ENCODE assay signal across 22 mouse cellular contexts in genomic region chr6:31061813-31062212, GRCm38 (mm10).
A peak's percentile ranks its signal among the peaks of the same experiment; 100 is the strongest.
DNase-seq lines count a peak whose midpoint lies in the region; ATAC-seq and TF ChIP-seq lines count a peak whose summit lies in the region.
"Had no signal": no experiment of that assay in that cellular context is flagged by ENCODE, and none has a peak within 500 bp of the region (broad histone marks: within the 10 kb centered on the region; RNA-seq: fewer than 3 reads in every experiment).

No protein-coding gene starts in this region.

- no peak overlapping the region for H3K9ac ChIP-seq in intestine, embryonic 15.5 days
- H3K9ac ChIP-seq in intestine, postnatal 0 days (ENCODE audit: low read depth, low read length) = no peak overlapping the region
- H3K9ac ChIP-seq in stomach, embryonic 16.5 days (ENCODE audit: low read length) = no peak overlapping the region
- H3K9ac ChIP-seq: embryonic facial prominence, embryonic 15.5 days; forebrain, embryonic 15.5 days; hindbrain, embryonic 12.5 days had no signal

- 0 out of 2 replicates have a peak, but pooled peaks have one; percentile 56 for ATAC-seq in intestine, embryonic 15.5 days
- no peak for ATAC-seq in intestine, postnatal 0 days
- ATAC-seq in stomach, embryonic 16.5 days (ENCODE audit: insufficient read depth, low FRiP score) = peak; percentile 77; the same call in 1 of the 2 replicates
- ATAC-seq in frontal cortex, adult (ENCODE audit: low TSS enrichment) = no peak
- ATAC-seq: forebrain, embryonic 15.5 days; hindbrain, embryonic 16.5 days had no signal

- H3K9me3 ChIP-seq in intestine, embryonic 15.5 days = no peaks in the 10 kb centered on the region
- H3K9me3 ChIP-seq in intestine, postnatal 0 days (ENCODE audit: control insufficient read depth) = no peaks in the 10 kb centered on the region
- H3K9me3 ChIP-seq in stomach, embryonic 16.5 days (replicated peaks; ENCODE audit: control insufficient read depth, low read length) = no peaks in the 10 kb centered on the region
- H3K9me3 ChIP-seq: embryonic facial prominence, embryonic 15.5 days; forebrain, embryonic 15.5 days; heart, embryonic 10.5 days; hindbrain, embryonic 12.5 days had no signal

- no peaks in the 10 kb centered on the region for H3K27me3 ChIP-seq in intestine, embryonic 15.5 days (replicated peaks)
- H3K27me3 ChIP-seq in intestine, postnatal 0 days (replicated peaks; ENCODE audit: control insufficient read depth, insufficient read depth, low read length) = no peaks in the 10 kb centered on the region
- no peaks in the 10 kb centered on the region for H3K27me3 ChIP-seq in stomach, embryonic 16.5 days (ENCODE audit: control insufficient read depth, insufficient read depth, low read length)
- H3K27me3 ChIP-seq: CH12.LX; embryonic facial prominence, embryonic 15.5 days; forebrain, embryonic 15.5 days; hindbrain, embryonic 12.5 days had no signal

- TF ChIP-seq CTCF in intestine, postnatal 0 days (IDR thresholded peaks at IDR 0.05; ENCODE audit: low read depth) = no peak
- no peak for TF ChIP-seq CTCF in embryonic fibroblast, embryonic 13.5 days (IDR thresholded peaks at IDR 0.05; ENCODE audit: borderline replicate concordance, insufficient read depth, low read length)

- no peak overlapping the region for H3K27ac ChIP-seq in intestine, embryonic 15.5 days
- no peak overlapping the region for H3K27ac ChIP-seq in intestine, postnatal 0 days (ENCODE audit: low read depth, low read length)
- H3K27ac ChIP-seq in embryonic fibroblast, embryonic 13.5 days (ENCODE audit: insufficient read depth, low read length) = peak overlapping the region; percentile 80
- H3K27ac ChIP-seq in stomach, embryonic 16.5 days (ENCODE audit: low read length) = no peak overlapping the region
- H3K27ac ChIP-seq: embryonic facial prominence, embryonic 15.5 days; forebrain, embryonic 15.5 days; gastrocnemius, adult 2 months; heart, embryonic 10.5 days; hindbrain, embryonic 12.5 days had no signal

- DNase-seq in 3134 (ENCODE audit: extremely low read depth, insufficient read length, low spot score) = peak; percentile 67
- no peak for DNase-seq in frontal cortex, postnatal 14 days (ENCODE audit: low spot score in 2 of 2)
- DNase-seq: adrenal gland, postnatal 10 days; cerebellum, adult 11 months; cerebellum, adult 8-10 months; cerebellum, postnatal 14 days; embryo, embryonic 11 days; gastrocnemius, adult 2 months; heart, adult 18-20 months; heart, postnatal 10 days; heart, postnatal 4 days had no signal

- no peak overlapping the region for H3K4me2 ChIP-seq in intestine, embryonic 15.5 days (replicated peaks)
- H3K4me2 ChIP-seq in intestine, postnatal 0 days (replicated peaks; ENCODE audit: low read depth) = no peak overlapping the region
- no peak overlapping the region for H3K4me2 ChIP-seq in stomach, embryonic 16.5 days (ENCODE audit: low read depth, low read length)
- H3K4me2 ChIP-seq: embryonic facial prominence, embryonic 15.5 days; forebrain, embryonic 15.5 days; hindbrain, embryonic 12.5 days had no signal

- no peaks in the 10 kb centered on the region for H3K36me3 ChIP-seq in intestine, embryonic 15.5 days
- no peaks in the 10 kb centered on the region for H3K36me3 ChIP-seq in intestine, postnatal 0 days (ENCODE audit: control insufficient read depth, insufficient read depth)
- H3K36me3 ChIP-seq in stomach, embryonic 16.5 days (ENCODE audit: control insufficient read depth, insufficient read depth, low read length) = no peaks in the 10 kb centered on the region
- H3K36me3 ChIP-seq: embryonic facial prominence, embryonic 15.5 days; forebrain, embryonic 15.5 days; hindbrain, embryonic 12.5 days had no signal

- H3K4me1 ChIP-seq in intestine, embryonic 15.5 days (replicated peaks) = no peaks in the 10 kb centered on the region
- no peaks in the 10 kb centered on the region for H3K4me1 ChIP-seq in intestine, postnatal 0 days (replicated peaks; ENCODE audit: control insufficient read depth, insufficient read depth, low read length)
- H3K4me1 ChIP-seq in embryonic fibroblast, embryonic 13.5 days (ENCODE audit: control insufficient read depth, insufficient read depth, low read length) = peaks cover 19% of the 10 kb centered on the region
- H3K4me1 ChIP-seq in stomach, embryonic 16.5 days (ENCODE audit: control insufficient read depth, insufficient read depth, low read length) = no peaks in the 10 kb centered on the region
- H3K4me1 ChIP-seq: embryonic facial prominence, embryonic 15.5 days; hindbrain, embryonic 12.5 days had no signal

- H3K4me3 ChIP-seq in intestine, embryonic 15.5 days (replicated peaks) = no peak overlapping the region
- no peak overlapping the region for H3K4me3 ChIP-seq in intestine, postnatal 0 days (ENCODE audit: low read depth, low read length)
- H3K4me3 ChIP-seq in embryonic fibroblast, embryonic 13.5 days (ENCODE audit: insufficient read depth, low read length) = no peak overlapping the region
- no peak overlapping the region for H3K4me3 ChIP-seq in stomach, embryonic 16.5 days (replicated peaks; ENCODE audit: low read length)
- H3K4me3 ChIP-seq: embryonic facial prominence, embryonic 15.5 days; forebrain, embryonic 15.5 days; gastrocnemius, adult 2 months; heart, embryonic 10.5 days; hindbrain, embryonic 12.5 days had no signal

- WGBS in intestine, embryonic 15.5 days = 75% methylated on average over 4 of the region's 4 CpGs
- 66% methylated on average over 4 of the region's 4 CpGs for WGBS in intestine, postnatal 0 days
- 72% methylated on average over 4 of the region's 4 CpGs for WGBS in stomach, embryonic 16.5 days

- no peak for TF ChIP-seq POLR2A in embryonic fibroblast, embryonic 13.5 days (IDR thresholded peaks at IDR 0.05; ENCODE audit: low read depth, low read length)

Comparison
In these comparisons a context has a peak if more than half of its experiments do, and no peak if none do; other contexts are left out.
1. ATAC-seq: peak in intestine, embryonic 15.5 days (single experiment) and stomach, embryonic 16.5 days (single experiment); none in intestine, postnatal 0 days (single experiment) and frontal cortex, adult (single experiment).